Mouse (Mus musculus) erythroblast, embryonic 14.5 days (primary cell): Measurements from ENCODE around the gene Tollip.

Source experiments
- GATA1 ChIP-seq: IDR thresholded peaks from 2 replicates; pipeline ENCODE4 v1.6.1; 2012; ENCODE audit warnings: low read length, inconsistent platforms, mixed read lengths
- TAL1 ChIP-seq: IDR thresholded peaks from 3 replicates; pipeline ENCODE4 v1.6.1; 2012; ENCODE audit warnings: low read length, inconsistent platforms, mixed read lengths

GRCm38 (mm10) chr7:141902791-141903190 lies 15.5 kb downstream of the Tollip start:
- TF ChIP-seq GATA1: no peak
- TF ChIP-seq TAL1: no peak
